Mouse (Mus musculus) lung, adult 18-20 months (tissue): Measurements from ENCODE around the gene Tsc22d1.

Experiments used
- DNase-seq, 2 experiments: peaks; one replicate each; pipeline ENCODE4 v3.0.0; 2022; ENCODE audit warnings: mixed read lengths in 2 of 2

Gene Tsc22d1

DNA sequence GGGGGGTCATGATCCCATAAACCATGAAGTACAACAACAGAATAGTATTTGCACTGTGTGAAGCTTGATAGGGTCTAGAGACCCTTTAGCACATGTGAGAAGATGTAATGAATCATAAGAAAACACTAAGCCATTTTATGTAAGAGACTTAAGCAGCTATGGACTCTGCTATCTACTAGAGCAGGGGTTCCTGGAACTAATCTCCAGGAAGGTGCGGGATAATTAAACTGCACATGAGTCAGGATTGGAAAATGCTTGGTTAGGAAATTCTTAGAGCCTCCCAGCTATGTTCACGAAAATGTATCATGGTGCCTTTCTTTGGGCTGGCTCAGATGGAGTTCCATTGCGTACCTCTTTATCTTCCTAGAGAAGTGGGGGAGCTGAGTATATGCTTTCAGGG lies 106.5 kb downstream of the Tsc22d1 start:
- no peak for DNase-seq

DNA sequence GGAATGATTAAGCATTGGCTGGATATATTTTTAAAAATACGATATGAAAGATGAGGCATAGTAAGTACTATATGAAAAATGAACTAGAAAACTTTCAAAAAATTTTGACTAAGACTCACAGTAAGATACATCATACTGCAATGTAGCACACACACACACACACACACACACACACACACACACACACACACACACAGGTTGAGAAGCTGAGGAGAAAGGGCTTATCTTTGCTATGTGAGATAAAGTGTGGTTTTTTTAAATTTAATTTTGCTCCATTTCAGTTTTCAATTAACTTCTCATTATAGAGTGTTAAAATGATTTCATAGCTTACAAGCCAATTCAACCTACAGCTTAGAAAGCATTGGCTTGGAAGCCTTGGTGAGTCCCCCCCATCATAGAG lies 108.6 kb downstream of the Tsc22d1 start:
- DNase-seq: no peak

GRCm38 (mm10) chr14:76526467-76526866 lies 111.7 kb downstream of the Tsc22d1 start:
- DNase-seq: no peak

DNA sequence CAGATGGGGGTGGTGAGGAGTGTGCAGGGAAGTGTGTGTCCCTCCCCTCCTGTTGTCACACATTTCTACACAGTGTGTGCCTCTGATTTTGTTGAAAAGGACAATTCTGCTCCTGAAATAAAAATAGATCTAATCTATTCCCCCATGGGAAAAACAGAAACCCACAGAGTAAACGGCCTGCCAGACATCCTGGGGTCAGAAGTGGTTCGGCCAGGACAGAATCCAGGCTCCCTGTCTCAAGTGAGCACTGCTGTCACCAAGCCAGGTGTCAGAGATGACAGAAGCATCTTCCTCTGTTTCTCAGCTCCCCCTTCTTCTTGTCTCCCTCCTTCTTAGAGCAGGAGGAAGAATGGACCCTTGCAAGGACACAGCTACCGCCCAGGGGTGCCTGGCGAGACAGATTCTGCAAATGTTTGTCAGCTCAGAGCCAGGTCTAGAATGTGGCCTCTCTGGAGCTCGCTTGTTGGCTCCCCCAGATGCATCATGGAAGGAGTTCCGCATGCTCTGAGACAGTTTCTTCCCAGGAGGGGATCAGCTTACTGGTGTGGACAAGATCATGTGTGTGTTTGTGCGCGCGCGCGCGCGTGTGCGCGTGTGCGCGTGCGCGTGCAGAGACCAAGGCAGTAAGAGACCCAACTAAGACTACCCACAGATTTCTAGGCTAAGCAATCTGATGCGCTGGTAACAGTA lies 112.4 kb downstream of the Tsc22d1 start:
- DNase-seq: no peak

- DNase-seq: no peak
These were observed 113.1 kb downstream of the Tsc22d1 start for GRCm38 (mm10) chr14:76527758-76528313.

DNA sequence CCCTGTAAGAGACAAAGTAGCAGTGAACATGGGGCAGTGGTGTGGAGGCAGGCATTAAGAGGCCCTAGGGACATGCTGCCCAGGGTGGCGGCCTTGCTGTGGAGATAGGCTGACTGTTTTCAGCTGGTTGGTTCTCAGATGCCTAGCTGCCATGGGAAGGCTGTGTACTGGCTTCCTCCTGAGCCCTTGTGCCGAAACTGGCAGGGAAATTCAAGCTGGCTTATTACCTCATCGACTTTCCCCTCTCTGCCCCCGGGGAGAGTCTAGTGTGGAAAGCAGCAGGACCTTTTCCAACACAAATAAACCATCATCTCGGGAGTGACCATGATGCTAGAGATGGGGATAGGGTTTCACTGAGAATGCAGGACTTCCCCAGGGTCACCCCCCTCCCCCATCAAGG lies 113.9 kb downstream of the Tsc22d1 start:
- peak; percentile 14 to 50 for DNase-seq

- no peak for DNase-seq
These were observed 116.4 kb downstream of the Tsc22d1 start for GRCm38 (mm10) chr14:76531027-76531660.

DNA sequence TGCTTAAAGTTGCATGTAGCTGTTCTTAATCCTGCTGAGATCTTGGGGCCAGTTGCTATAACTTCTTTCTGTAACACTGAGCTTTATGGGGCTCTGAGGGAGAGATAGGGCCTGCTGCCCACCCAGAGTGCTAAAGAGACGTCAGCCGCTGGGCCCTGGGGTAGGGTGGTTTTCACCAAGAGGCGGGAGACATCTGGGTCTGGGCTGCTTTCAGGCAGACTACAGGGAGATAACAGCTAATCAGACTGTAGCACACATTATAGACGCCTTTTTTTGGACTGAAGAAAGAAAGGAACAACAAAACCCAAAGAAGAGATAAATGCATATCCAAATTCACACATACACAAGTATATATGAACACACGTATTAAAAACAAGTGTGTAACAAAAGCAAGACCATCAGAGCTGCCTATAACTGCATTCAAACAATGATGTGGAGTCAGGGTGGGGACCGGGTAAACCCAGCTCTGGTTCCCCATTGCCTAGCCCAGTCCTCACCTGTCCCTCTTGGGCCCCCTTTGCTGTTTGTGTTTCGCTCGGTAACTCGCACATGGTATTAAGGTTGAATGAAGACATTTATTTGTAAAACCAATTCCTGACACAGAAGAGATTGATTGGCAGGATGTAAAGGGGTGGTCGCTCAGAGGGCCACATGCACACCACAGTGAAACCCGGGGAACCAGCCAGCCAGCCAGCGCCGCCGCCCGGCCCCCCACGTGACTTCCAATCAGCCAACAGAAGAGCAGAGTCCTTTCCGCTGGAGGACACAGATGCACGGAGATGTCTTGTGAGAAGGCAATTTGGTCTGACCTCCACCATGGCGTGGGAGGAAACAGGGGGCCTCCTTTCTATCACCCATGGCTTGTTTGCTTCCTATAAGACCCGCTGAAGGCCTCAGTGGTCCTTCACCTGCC lies 117.8 kb downstream of the Tsc22d1 start:
- DNase-seq: no peak

DNA sequence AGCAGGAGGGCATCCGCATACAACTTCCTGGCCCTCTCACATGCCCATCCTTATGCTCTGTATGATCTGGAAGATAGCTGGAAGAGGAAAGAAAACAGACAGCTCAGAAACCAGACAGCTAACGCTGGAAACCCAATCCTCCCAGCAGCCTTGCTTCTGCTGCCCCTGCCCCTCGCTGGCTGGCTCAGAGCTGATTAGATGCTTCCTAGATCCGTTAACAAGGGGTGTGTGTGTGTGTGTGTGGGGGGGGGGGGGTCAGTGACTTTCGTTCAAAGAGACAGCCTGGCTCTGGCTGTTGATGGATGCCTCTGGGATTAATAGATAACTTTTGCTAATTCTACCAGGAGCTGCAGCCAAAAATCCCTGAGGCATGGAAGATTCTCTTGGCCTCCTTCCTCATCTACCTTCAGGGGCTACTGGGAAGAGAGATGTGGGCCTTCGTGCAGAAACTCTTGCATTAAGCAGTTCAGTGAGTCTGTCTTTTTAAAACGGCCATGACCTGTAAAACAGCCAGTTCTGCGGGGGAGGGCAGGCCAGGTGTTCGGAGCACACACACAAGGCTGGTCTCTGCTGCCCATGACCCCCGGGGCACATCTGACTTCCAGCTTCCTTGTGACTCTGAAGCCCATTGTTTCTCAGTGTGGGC lies 118.5 kb downstream of the Tsc22d1 start:
- DNase-seq: no peak

DNA sequence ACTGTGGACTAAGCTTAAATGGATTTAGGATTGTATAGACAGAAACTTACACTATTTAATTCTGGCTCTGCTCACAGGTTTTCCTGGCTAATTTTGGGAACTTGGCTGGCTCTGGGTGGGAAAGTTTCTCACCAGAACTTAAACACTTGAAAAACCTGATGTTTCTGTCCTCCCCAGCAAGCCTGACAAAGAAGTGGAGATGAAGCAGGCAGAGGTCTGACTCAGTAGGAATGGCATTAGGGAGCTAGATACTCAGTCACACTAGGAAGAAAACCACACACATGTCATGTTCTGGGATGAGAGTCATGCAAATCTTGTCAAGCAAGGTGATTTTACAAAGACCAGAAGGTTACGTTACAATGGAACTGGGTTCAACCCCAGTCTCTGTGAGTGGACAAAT lies 120.3 kb downstream of the Tsc22d1 start:
- no peak for DNase-seq

- no peak for DNase-seq
These were observed 122.2 kb downstream of the Tsc22d1 start for GRCm38 (mm10) chr14:76536921-76537320.

- DNase-seq: no peak
These were observed 125.4 kb downstream of the Tsc22d1 start for GRCm38 (mm10) chr14:76540005-76540670.

GRCm38 (mm10) chr14:76541341-76541740 lies 126.6 kb downstream of the Tsc22d1 start:
- DNase-seq: no peak

DNA sequence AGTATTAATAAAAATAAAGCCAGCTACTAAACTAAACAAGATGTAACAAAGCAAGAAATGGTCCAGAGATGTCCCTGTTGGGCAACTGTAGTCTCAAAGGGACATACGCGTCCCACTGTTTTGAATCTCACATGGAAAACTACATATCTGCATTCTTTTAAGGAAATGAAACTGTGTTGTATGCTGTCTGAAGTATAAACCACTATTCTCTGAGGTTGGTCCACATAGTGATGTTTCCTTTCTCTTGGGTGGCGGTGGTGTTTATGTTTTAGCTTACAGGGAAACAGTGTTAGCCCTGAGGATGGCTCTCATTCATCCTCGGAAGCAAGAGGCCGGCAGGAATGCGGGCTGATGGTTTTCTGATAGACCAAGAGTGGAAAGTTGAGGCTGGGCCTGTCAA lies 129.4 kb downstream of the Tsc22d1 start:
- no peak for DNase-seq

- DNase-seq: no peak
These were observed 140.7 kb downstream of the Tsc22d1 start for GRCm38 (mm10) chr14:76555263-76556030.

DNA sequence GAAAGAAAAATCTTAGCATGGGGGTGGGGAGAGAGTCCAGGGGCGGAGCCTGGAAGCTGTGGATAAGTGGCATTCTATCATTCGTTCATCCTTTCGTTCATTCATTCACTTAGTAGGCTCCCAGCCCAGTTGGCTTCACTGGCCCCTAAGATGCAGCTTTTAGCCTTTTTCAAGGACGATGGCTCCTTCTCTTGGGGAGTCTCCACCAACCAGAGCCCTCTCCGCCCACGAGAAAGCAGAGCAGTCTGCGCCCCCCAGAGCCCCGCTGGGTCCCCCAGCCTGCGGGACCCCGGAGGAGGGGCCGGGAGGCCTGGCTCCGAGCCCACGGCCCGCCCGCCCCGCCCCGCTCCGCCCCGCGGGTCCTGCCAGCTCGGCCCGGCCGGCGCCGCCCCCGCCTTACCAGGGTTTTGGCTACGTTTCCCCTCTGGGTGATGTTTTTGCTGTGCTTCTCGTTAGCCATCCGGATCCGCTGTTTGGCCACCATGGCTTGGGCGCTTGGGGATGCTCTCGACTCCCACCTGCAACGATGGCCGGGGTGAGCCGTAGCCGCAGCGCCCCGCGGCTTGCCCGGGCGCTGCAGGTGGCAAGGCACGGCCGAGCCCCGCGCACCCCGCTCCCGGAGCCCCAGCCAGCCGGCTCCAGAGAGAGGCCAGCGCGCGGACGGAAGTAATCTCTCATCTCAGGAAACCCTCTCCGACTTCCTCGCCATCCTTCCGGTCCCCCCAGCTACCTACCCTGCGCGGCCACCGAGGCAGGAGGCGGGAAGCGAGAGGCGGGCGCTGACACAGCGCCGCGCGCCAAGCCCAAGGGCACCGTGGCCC lies 141.5 kb downstream of the Tsc22d1 start:
- peak; percentile 53 to 56 for DNase-seq

GRCm38 (mm10) chr14:76556852-76557208 lies 142.1 kb downstream of the Tsc22d1 start, which contains the start of gene Serp2:
Gene Serp2 (minus strand): TSS chr14:76556889.
- DNase-seq: no peak
